Mouse (Mus musculus) adrenal gland, adult 2 months (tissue): ENCODE measurements around the gene Nckap1l. TPM values are rescaled to one million over a fixed set of nuclear protein-coding genes. Genes with fewer than 3 reads are reported as not detected.

Experiments used
- DNase-seq: peaks from one replicate; pipeline ENCODE4 v3.0.0; 2021
- polyA plus RNA-seq: library from polyadenylated mRNA; depleted of rRNA; stranded (reverse); fragments of >200 nt; gene quantifications from 2 replicates; pipeline ENCODE4 v1.2.3, GENCODE M21; 2012; rRNA removed
- total RNA-seq, 2 experiments: library from RNA; stranded (reverse); gene quantifications; 2 replicates each; pipeline ENCODE4 v1.2.3; 2021

Nckap1l gene
- total and polyA plus RNA-seq, 3 experiments, result 3.5 to 6.5 (median 4.7) TPM

GRCm38 (mm10) chr15:103537822-103538213 is 84.2 kb downstream of the Nckap1l start, which contains the start of gene Ppp1r1a:
TSS of gene Ppp1r1a (minus strand) at chr15:103538003.
- DNase-seq, result peak; percentile 62

- DNase-seq, result no peak
These were observed 85.7 kb downstream of the Nckap1l start for GRCm38 (mm10) chr15:103539259-103539658.

GRCm38 (mm10) chr15:103540646-103541045 is 87.1 kb downstream of the Nckap1l start:
- DNase-seq, result no peak

GRCm38 (mm10) chr15:103542526-103542925 is 88.9 kb downstream of the Nckap1l start:
- no peak for DNase-seq

- no peak for DNase-seq
These were observed 94.4 kb downstream of the Nckap1l start for GRCm38 (mm10) chr15:103547983-103548382.

Other genes with a start within 250 kb of the Nckap1l start
- gene Cbx5, start 214.0 kb upstream of the Nckap1l start, total RNA-seq, result 10 to 100 TPM; 76.3 to 80.2 TPM
- 4.4 and 4.7 TPM in 2 replicates for gene Cbx5, start 214.0 kb upstream of the Nckap1l start, polyA plus RNA-seq
- 100 to 1,000 TPM; 140 to 208 TPM for gene Hnrnpa1, start 213.4 kb upstream of the Nckap1l start, total RNA-seq
- gene Hnrnpa1, start 213.4 kb upstream of the Nckap1l start, polyA plus RNA-seq, result 8.1 TPM in 2 replicates
- under 1 TPM; 0.21 to 0.95 TPM for gene Nfe2, start 195.4 kb upstream of the Nckap1l start, total RNA-seq
- gene Nfe2, start 195.4 kb upstream of the Nckap1l start, polyA plus RNA-seq, result 0.38 and 0.83 TPM in 2 replicates
- gene Copz1, start 181.1 kb upstream of the Nckap1l start, total RNA-seq, result 100 to 1,000 TPM; 146 to 152 TPM
- 51.3 and 59.7 TPM in 2 replicates for gene Copz1, start 181.1 kb upstream of the Nckap1l start, polyA plus RNA-seq
- gene Gpr84, start 143.2 kb upstream of the Nckap1l start, total RNA-seq, result not detected
- gene Gpr84, start 143.2 kb upstream of the Nckap1l start, polyA plus RNA-seq, result 0.09 and 0.15 TPM in 2 replicates
- gene Zfp385a, start 113.7 kb upstream of the Nckap1l start, total RNA-seq, result 10 to 100 TPM; 10.1 to 18.3 TPM
- 16.7 and 17.1 TPM in 2 replicates for gene Zfp385a, start 113.7 kb upstream of the Nckap1l start, polyA plus RNA-seq
- 10 to 100 TPM; 28.4 to 36.0 TPM for gene Itga5, start 87.0 kb upstream of the Nckap1l start, total RNA-seq
- 28.5 and 33.7 TPM in 2 replicates for gene Itga5, start 87.0 kb upstream of the Nckap1l start, polyA plus RNA-seq
- not detected for gene Gtsf1, start 23.3 kb upstream of the Nckap1l start, total RNA-seq
- gene Gtsf1, start 23.3 kb upstream of the Nckap1l start, polyA plus RNA-seq, result not detected in 2 replicates
- not detected for gene Gtsf2, start 5.3 kb upstream of the Nckap1l start, total RNA-seq
- gene Gtsf2, start 5.3 kb upstream of the Nckap1l start, polyA plus RNA-seq, result not detected in 2 replicates
- gene Pde1b, start 49.2 kb downstream of the Nckap1l start, total RNA-seq, result 10 to 100 TPM in 1 of 2 experiments, 1 to 10 TPM in 1; 6.8 to 10.4 TPM
- gene Pde1b, start 49.2 kb downstream of the Nckap1l start, polyA plus RNA-seq, result 2.7 and 3.7 TPM in 2 replicates
- gene Ppp1r1a, start 84.2 kb downstream of the Nckap1l start, total RNA-seq, result 10 to 100 TPM; 24.4 to 39.6 TPM
- gene Ppp1r1a, start 84.2 kb downstream of the Nckap1l start, polyA plus RNA-seq, result 41.3 and 88.5 TPM in 2 replicates
- not detected for gene Glycam1, start 111.3 kb downstream of the Nckap1l start, total RNA-seq
- gene Glycam1, start 111.3 kb downstream of the Nckap1l start, polyA plus RNA-seq, result not detected in 2 replicates